ENCODE assay signal across 19 mouse cellular contexts in the genomic region with DNA sequence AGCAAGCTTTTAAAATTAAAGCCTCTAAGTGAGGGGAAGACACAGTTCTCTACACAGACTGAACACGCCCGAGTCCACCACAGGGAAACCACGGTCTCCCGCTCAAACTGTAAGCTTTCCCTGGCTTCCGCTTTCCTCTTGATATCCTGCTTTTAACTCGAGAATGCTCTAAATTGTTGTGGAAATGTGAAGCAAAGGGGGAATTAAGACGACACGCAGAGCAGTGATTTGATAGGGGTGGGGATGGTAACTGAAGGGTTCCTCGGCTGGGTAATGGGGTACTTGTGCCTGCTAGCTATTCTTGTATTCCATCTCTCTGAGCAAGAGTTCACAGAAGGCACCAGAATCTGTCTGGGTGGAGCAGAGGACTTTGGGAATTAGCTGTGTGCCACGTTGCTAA. TPM values are rescaled to one million over a fixed set of nuclear protein-coding genes. Genes with fewer than 3 reads are reported as not detected.
A peak's percentile ranks its signal among the peaks of the same experiment; 100 is the strongest.
DNase-seq lines count a peak whose midpoint lies in the region; ATAC-seq and TF ChIP-seq lines count a peak whose summit lies in the region.
"Had no signal": no experiment of that assay in that cellular context is flagged by ENCODE, and none has a peak within 500 bp of the region (broad histone marks: within the 10 kb centered on the region; RNA-seq: fewer than 3 reads in every experiment).

No protein-coding gene starts in this region.

- DNase-seq in heart, adult 11 months, result no peak
- no peak for DNase-seq in B cell, adult 2 months
- DNase-seq: adrenal gland, adult 8-10 months; cerebellum, postnatal 36 days; gastrocnemius, postnatal 10 days; kidney, postnatal 4 days; liver, postnatal 0 days; lung, postnatal 36 days; spleen, adult 18-20 months; thymus, postnatal 25 days had no signal

- H3K9me3 ChIP-seq in heart, embryonic 16.5 days (replicated peaks; ENCODE audit: control insufficient read depth, low read length), result 0 out of 2 replicates have a peak, but pooled peaks cover 4% of the 10 kb centered on the region
- H3K9me3 ChIP-seq in E14TG2a.4 (ENCODE audit: low read length), result no peaks in the 10 kb centered on the region
- H3K9me3 ChIP-seq in ES-Bruce4 (replicated peaks; ENCODE audit: control insufficient read depth, insufficient read depth, low read length, poor library complexity, severe bottlenecking), result no peaks in the 10 kb centered on the region
- no peaks in the 10 kb centered on the region for H3K9me3 ChIP-seq in forebrain, embryonic 16.5 days (ENCODE audit: control insufficient read depth, low read length)
- H3K9me3 ChIP-seq in kidney, embryonic 15.5 days (replicated peaks), result no peaks in the 10 kb centered on the region
- H3K9me3 ChIP-seq: midbrain, embryonic 12.5 days had no signal

- TF ChIP-seq EP300 in ES-Bruce4 (IDR thresholded peaks at IDR 0.05; ENCODE audit: insufficient read depth, low read depth, low read length), result no peak

- no peaks in the 10 kb centered on the region for H3K36me3 ChIP-seq in heart, embryonic 16.5 days (ENCODE audit: control insufficient read depth, insufficient read depth)
- no peaks in the 10 kb centered on the region for H3K36me3 ChIP-seq in E14TG2a.4 (ENCODE audit: insufficient read depth, low read length)
- no peaks in the 10 kb centered on the region for H3K36me3 ChIP-seq in ES-Bruce4 (ENCODE audit: control insufficient read depth, insufficient read depth, low read length, poor library complexity, severe bottlenecking)
- no peaks in the 10 kb centered on the region for H3K36me3 ChIP-seq in forebrain, embryonic 16.5 days (ENCODE audit: control insufficient read depth, insufficient read depth)
- H3K36me3 ChIP-seq in kidney, embryonic 15.5 days, result no peaks in the 10 kb centered on the region
- H3K36me3 ChIP-seq: midbrain, embryonic 12.5 days had no signal

- TF ChIP-seq POLR2A in ES-Bruce4 (IDR thresholded peaks at IDR 0.05; ENCODE audit: insufficient read depth, low read length), result no peak

- 50% methylated on average over 10 of the region's 10 CpGs for WGBS in heart, embryonic 16.5 days
- WGBS in forebrain, embryonic 16.5 days, result 35% methylated on average over 10 of the region's 10 CpGs
- WGBS in kidney, embryonic 15.5 days, result 45% methylated on average over 10 of the region's 10 CpGs

- no peak for ATAC-seq in heart, embryonic 16.5 days (replicated peaks; ENCODE audit: extremely low read depth, insufficient read depth, low FRiP score)
- ATAC-seq in forebrain, embryonic 16.5 days, result no peak
- ATAC-seq in kidney, embryonic 15.5 days (replicated peaks; ENCODE audit: low FRiP score), result no peak
- ATAC-seq: intestine, embryonic 16.5 days; liver, postnatal 0 days had no signal

- H3K9ac ChIP-seq in heart, embryonic 16.5 days (ENCODE audit: low read length), result no peak overlapping the region
- H3K9ac ChIP-seq in ES-Bruce4 (ENCODE audit: low read depth, poor library complexity, severe bottlenecking), result 0 out of 2 replicates have a peak overlapping the region, but pooled peaks have one; percentile 32
- H3K9ac ChIP-seq in forebrain, embryonic 16.5 days (replicated peaks; ENCODE audit: low read depth, low read length), result peak overlapping the region; percentile 4; the same call in 1 of the 2 replicates
- H3K9ac ChIP-seq in kidney, embryonic 15.5 days, result no peak overlapping the region
- H3K9ac ChIP-seq: liver, postnatal 0 days; midbrain, embryonic 12.5 days had no signal

- H3K4me2 ChIP-seq in heart, embryonic 16.5 days (ENCODE audit: low read depth, low read length), result peak overlapping the region; percentile 8; the same call in 1 of the 2 replicates
- H3K4me2 ChIP-seq in forebrain, embryonic 16.5 days (ENCODE audit: low read length), result peak overlapping the region; percentile 28
- H3K4me2 ChIP-seq in kidney, embryonic 15.5 days, result no peak overlapping the region; the same call in 1 of the 2 replicates
- H3K4me2 ChIP-seq: heart, embryonic 11.5 days; midbrain, embryonic 12.5 days had no signal

- H3K4me3 ChIP-seq in heart, embryonic 16.5 days (ENCODE audit: low read length), result no peak overlapping the region; the same call in 1 of the 2 replicates
- H3K4me3 ChIP-seq in E14TG2a.4 (replicated peaks; ENCODE audit: low read length) (peak overlapping the region; percentile 45; the same call in 1 of the 2 replicates), ES-Bruce4 (ENCODE audit: low read depth, low read length) (no peak overlapping the region)
- H3K4me3 ChIP-seq in forebrain, embryonic 16.5 days (replicated peaks; ENCODE audit: low read length), result 0 out of 2 replicates have a peak overlapping the region, but pooled peaks have one; percentile 2
- H3K4me3 ChIP-seq in kidney, embryonic 15.5 days (replicated peaks), result no peak overlapping the region
- H3K4me3 ChIP-seq: midbrain, embryonic 12.5 days had no signal

- peaks cover 21% of the 10 kb centered on the region for H3K4me1 ChIP-seq in heart, embryonic 16.5 days (ENCODE audit: control insufficient read depth, insufficient read depth, low read length)
- H3K4me1 ChIP-seq in E14TG2a.4 (replicated peaks; ENCODE audit: low read depth, low read length) (peaks cover 66% of the 10 kb centered on the region), ES-Bruce4 (ENCODE audit: control insufficient read depth, insufficient read depth, low read length) (peaks cover 1% of the 10 kb centered on the region)
- H3K4me1 ChIP-seq in forebrain, embryonic 16.5 days (replicated peaks; ENCODE audit: control insufficient read depth, insufficient read depth, low read length), result peaks cover 20% of the 10 kb centered on the region
- peaks cover 31% of the 10 kb centered on the region for H3K4me1 ChIP-seq in kidney, embryonic 15.5 days

- TF ChIP-seq CTCF in E14TG2a.4 (conservative IDR thresholded peaks at IDR 0.05; ENCODE audit: low read length) (no peak), ES-Bruce4 (IDR thresholded peaks at IDR 0.05; ENCODE audit: low read depth, low read length) (no peak)

- H3K27ac ChIP-seq in heart, embryonic 16.5 days (ENCODE audit: low read length), result no peak overlapping the region
- no peak overlapping the region for H3K27ac ChIP-seq in ES-Bruce4 (ENCODE audit: insufficient read depth, low read length)
- H3K27ac ChIP-seq in forebrain, embryonic 16.5 days (ENCODE audit: low read length), result no peak overlapping the region
- no peak overlapping the region for H3K27ac ChIP-seq in kidney, embryonic 15.5 days
- H3K27ac ChIP-seq: midbrain, embryonic 12.5 days had no signal

- H3K27me3 ChIP-seq in heart, embryonic 16.5 days (ENCODE audit: control insufficient read depth, insufficient read depth, low read length), result no peaks in the 10 kb centered on the region
- H3K27me3 ChIP-seq in E14TG2a.4 (ENCODE audit: insufficient read depth, low read length) (peaks cover 17% of the 10 kb centered on the region), ES-Bruce4 (ENCODE audit: control insufficient read depth, insufficient read depth, low read length, poor library complexity, severe bottlenecking) (no peaks in the 10 kb centered on the region)
- peaks cover 4% of the 10 kb centered on the region; the same call in 1 of the 2 replicates for H3K27me3 ChIP-seq in forebrain, embryonic 16.5 days (replicated peaks; ENCODE audit: control insufficient read depth, insufficient read depth, low read length)
- H3K27me3 ChIP-seq in kidney, embryonic 15.5 days, result peaks cover 11% of the 10 kb centered on the region
- H3K27me3 ChIP-seq: CH12.LX had no signal

RNA-seq across cellular contexts. Expression of a gene that starts 1.9 kb away (rescaled TPM):
- 4.7 and 5.6 TPM in 2 replicates for polyA plus RNA-seq in heart, embryonic 16.5 days (2015; fragmentation: Nextera tagmentation; extraction: Ambion mirVana)
- polyA plus RNA-seq in ES-Bruce4 (2011; ENCODE audit: insufficient read depth, insufficient read length, low read depth, missing spikeins), result 11.8 and 12.0 TPM in 2 replicates
- polyA plus RNA-seq in forebrain, embryonic 16.5 days (2015; fragmentation: Nextera tagmentation; extraction: Ambion mirVana), result 37.0 and 40.1 TPM in 2 replicates
- 12.1 and 13.1 TPM in 2 replicates for polyA plus RNA-seq in kidney, embryonic 15.5 days (2015; fragmentation: Nextera tagmentation; extraction: Ambion mirVana)

RNA-seq across cellular contexts. Expression of a gene that starts 34.1 kb away (rescaled TPM):
- 41.9 and 44.7 TPM in 2 replicates for polyA plus RNA-seq in heart, embryonic 16.5 days (2015; fragmentation: Nextera tagmentation; extraction: Ambion mirVana)
- 27.0 and 27.2 TPM in 2 replicates for polyA plus RNA-seq in ES-Bruce4 (2011; ENCODE audit: insufficient read depth, insufficient read length, low read depth, missing spikeins)
- 22.1 and 23.6 TPM in 2 replicates for polyA plus RNA-seq in forebrain, embryonic 16.5 days (2015; fragmentation: Nextera tagmentation; extraction: Ambion mirVana)
- polyA plus RNA-seq in kidney, embryonic 15.5 days (2015; fragmentation: Nextera tagmentation; extraction: Ambion mirVana), result 17.6 and 21.1 TPM in 2 replicates

Comparison
In these comparisons a context has a peak if more than half of its experiments do, and no peak if none do; other contexts are left out.
1. H3K4me3 ChIP-seq: peak in E14TG2a.4 (single experiment) and forebrain, embryonic 16.5 days (single experiment); none in heart, embryonic 16.5 days (single experiment), ES-Bruce4 (single experiment) and kidney, embryonic 15.5 days (single experiment).
2. H3K9ac ChIP-seq: peak in ES-Bruce4 (single experiment) and forebrain, embryonic 16.5 days (single experiment); none in heart, embryonic 16.5 days (single experiment) and kidney, embryonic 15.5 days (single experiment).